Mouse (Mus musculus) MEL (cell line): Measurements from ENCODE around the gene Taldo1. TPM values are rescaled to one million over a fixed set of nuclear protein-coding genes. Genes with fewer than 3 reads are reported as not detected.
A peak's percentile ranks its signal among the peaks of the same experiment; 100 is the strongest.

Experiments
- DNase-seq: peaks from one replicate; pipeline ENCODE4 v3.0.0; 2011; ENCODE audit warnings: low read depth, low spot score
- H3K27ac ChIP-seq: 2 replicates; pipeline ENCODE4 v1.5.1; 2012; ENCODE audit warnings: low read depth, mild to moderate bottlenecking, control low read depth, low read length, moderate library complexity; ENCODE audit not compliant: control insufficient read depth
- H3K27me3 ChIP-seq, 2 experiments: fragments of 150-350 bp in 1 of 2; sonication (generic) in 1 of 2; 2 replicates each; pipeline ENCODE4 v1.6.1; 2012; ENCODE audit warnings: low read length in 2 of 2, mild to moderate bottlenecking in 2 of 2, improper control_type of control experiment in 1 of 2, moderate library complexity in 1 of 2; ENCODE audit not compliant: insufficient read depth in 2 of 2, control insufficient read depth in 1 of 2
- H3K36me3 ChIP-seq, 2 experiments: 2 replicates each; pipeline ENCODE4 v1.6.1; 2012 to 2014; ENCODE audit warnings: low read length in 2 of 2, improper control_type of control experiment in 1 of 2, inconsistent platforms in 1 of 2, mild to moderate bottlenecking in 1 of 2; ENCODE audit not compliant: insufficient read depth in 2 of 2, control insufficient read depth in 1 of 2
- H3K4me1 ChIP-seq, 2 experiments: fragments of 150-350 bp in 1 of 2; sonication (generic) in 1 of 2; 2 replicates each; pipeline ENCODE4 v1.6.1; 2012; ENCODE audit warnings: low read length in 2 of 2, improper control_type of control experiment in 1 of 2, mild to moderate bottlenecking in 1 of 2; ENCODE audit not compliant: insufficient read depth in 2 of 2, control insufficient read depth in 1 of 2
- H3K4me3 ChIP-seq, 2 experiments: fragments of 150-350 bp in 1 of 2; sonication (generic) in 1 of 2; 2 replicates each; pipeline ENCODE4 v1.5.1; 2012; ENCODE audit warnings: low read depth in 2 of 2, low read length in 2 of 2, mild to moderate bottlenecking in 2 of 2, moderate library complexity in 2 of 2, control low read depth in 1 of 2, improper control_type of control experiment in 1 of 2; ENCODE audit not compliant: control insufficient read depth in 1 of 2, insufficient read depth in 1 of 2
- H3K79me2 ChIP-seq: 2 replicates; pipeline ENCODE4 v1.6.1; 2012; ENCODE audit warnings: mild to moderate bottlenecking, low read length, moderate library complexity; ENCODE audit not compliant: control insufficient read depth, poor library complexity, insufficient read depth
- H3K9ac ChIP-seq: 2 replicates; pipeline ENCODE4 v1.6.1; 2012; ENCODE audit warnings: low read depth, mild to moderate bottlenecking, control low read depth, low read length, moderate library complexity; ENCODE audit not compliant: control insufficient read depth, poor library complexity, severe bottlenecking
- H3K9me3 ChIP-seq: fragments of 150-350 bp; sonication (generic); replicated peaks from 2 replicates; pipeline ENCODE4 v1.6.1; 2012; ENCODE audit warnings: mild to moderate bottlenecking, low read length, improper control_type of control experiment, moderate library complexity; ENCODE audit not compliant: insufficient read depth
- CHD1 ChIP-seq: IDR thresholded peaks from 2 replicates; pipeline ENCODE4 v1.6.1; 2012; ENCODE audit warnings: low read depth, mild to moderate bottlenecking, inconsistent platforms, low read length, improper control_type of control experiment
- ELF1 ChIP-seq: IDR thresholded peaks from 2 replicates; pipeline ENCODE4 v1.6.1; 2014; ENCODE audit warnings: low read depth, mild to moderate bottlenecking, inconsistent platforms, low read length, improper control_type of control experiment, moderate library complexity
- EP300 ChIP-seq, 2 experiments: IDR thresholded peaks; 2 replicates each; pipeline ENCODE4 v1.6.1; 2011; ENCODE audit warnings: improper control_type of control experiment in 2 of 2, low read length in 2 of 2, low read depth in 1 of 2, mild to moderate bottlenecking in 1 of 2
- ETS1 ChIP-seq: IDR thresholded peaks from 2 replicates; pipeline ENCODE4 v1.6.1; 2012; ENCODE audit warnings: low read depth, mild to moderate bottlenecking, inconsistent platforms, low read length, improper control_type of control experiment, moderate library complexity
- GABPA ChIP-seq: IDR thresholded peaks from 2 replicates; pipeline ENCODE4 v1.6.1; 2012; ENCODE audit warnings: low read depth, mild to moderate bottlenecking, inconsistent platforms, low read length, improper control_type of control experiment, moderate library complexity
- GATA1 ChIP-seq: IDR thresholded peaks from 2 replicates; pipeline ENCODE4 v1.6.1; 2011; ENCODE audit warnings: low read depth, low read length, improper control_type of control experiment
- JUND ChIP-seq: IDR thresholded peaks from 2 replicates; pipeline ENCODE4 v1.6.1; 2011; ENCODE audit warnings: low read depth, mild to moderate bottlenecking, improper control_type of control experiment, low read length
- KAT2A ChIP-seq: conservative IDR thresholded peaks from 2 replicates; pipeline ENCODE4 v1.6.1; 2012; ENCODE audit warnings: low read depth, low read length, improper control_type of control experiment, inconsistent platforms
- MAFK ChIP-seq: IDR thresholded peaks from 2 replicates; pipeline ENCODE4 v1.6.1; 2011; ENCODE audit warnings: low read depth, mild to moderate bottlenecking, low read length, improper control_type of control experiment, borderline replicate concordance
- MAX ChIP-seq: IDR thresholded peaks from 2 replicates; pipeline ENCODE4 v1.6.1; 2011; ENCODE audit warnings: low read length, improper control_type of control experiment
- MAZ ChIP-seq: IDR thresholded peaks from 2 replicates; pipeline ENCODE4 v1.6.1; 2012; ENCODE audit warnings: low read depth, mild to moderate bottlenecking, inconsistent platforms, low read length, improper control_type of control experiment
- MEF2A ChIP-seq: IDR thresholded peaks from 2 replicates; pipeline ENCODE4 v1.6.1; 2014; ENCODE audit warnings: low read depth, mild to moderate bottlenecking, inconsistent platforms, low read length, improper control_type of control experiment; ENCODE audit not compliant: poor library complexity, insufficient replicate concordance, severe bottlenecking; ENCODE audit errors: extremely low read depth
- MXI1 ChIP-seq: IDR thresholded peaks from 2 replicates; pipeline ENCODE4 v1.6.1; 2011; ENCODE audit warnings: mild to moderate bottlenecking, low read depth, low read length, improper control_type of control experiment
- MYC ChIP-seq: IDR thresholded peaks from 2 replicates; pipeline ENCODE4 v1.6.1; 2011; ENCODE audit warnings: low read depth, mild to moderate bottlenecking, low read length, improper control_type of control experiment, moderate library complexity
- NRF1 ChIP-seq: IDR thresholded peaks from 2 replicates; pipeline ENCODE4 v1.6.1; 2014; ENCODE audit warnings: low read depth, mild to moderate bottlenecking, inconsistent platforms, low read length, improper control_type of control experiment, moderate library complexity; ENCODE audit not compliant: poor library complexity, insufficient read depth, severe bottlenecking
- POLR2AphosphoS2 ChIP-seq: IDR thresholded peaks from 2 replicates; pipeline ENCODE4 v1.6.1; 2011; ENCODE audit warnings: low read length, improper control_type of control experiment
- POLR2AphosphoS5 ChIP-seq: IDR thresholded peaks from 2 replicates; pipeline ENCODE4 v1.6.1; 2012; ENCODE audit warnings: low read depth, borderline replicate concordance, mild to moderate bottlenecking, inconsistent platforms, low read length, moderate library complexity, mixed read lengths
- RCOR1 ChIP-seq: IDR thresholded peaks from 2 replicates; pipeline ENCODE4 v1.6.1; 2012; ENCODE audit warnings: low read depth, mild to moderate bottlenecking, inconsistent platforms, low read length, improper control_type of control experiment
- TAL1 ChIP-seq: IDR thresholded peaks from 2 replicates; pipeline ENCODE4 v1.6.1; 2012; ENCODE audit warnings: mild to moderate bottlenecking, inconsistent platforms, low read length, moderate library complexity, mixed read lengths
- UBTF ChIP-seq: IDR thresholded peaks from 2 replicates; pipeline ENCODE4 v1.6.1; 2012; ENCODE audit warnings: low read depth, mild to moderate bottlenecking, inconsistent platforms, low read length, improper control_type of control experiment, moderate library complexity, borderline replicate concordance; ENCODE audit not compliant: insufficient read depth
- ZC3H11A ChIP-seq: IDR thresholded peaks from 2 replicates; pipeline ENCODE4 v1.6.1; 2012; ENCODE audit warnings: low read depth, mild to moderate bottlenecking, inconsistent platforms, low read length, improper control_type of control experiment
- ZKSCAN1 ChIP-seq: IDR thresholded peaks from 2 replicates; pipeline ENCODE4 v1.6.1; 2012; ENCODE audit warnings: low read depth, mild to moderate bottlenecking, inconsistent platforms, low read length, improper control_type of control experiment, moderate library complexity
- ZMIZ1 ChIP-seq: IDR thresholded peaks from 2 replicates; pipeline ENCODE4 v1.6.1; 2012; ENCODE audit warnings: low read depth, mild to moderate bottlenecking, inconsistent platforms, low read length, improper control_type of control experiment, moderate library complexity
- ZNF384 ChIP-seq: IDR thresholded peaks from 2 replicates; pipeline ENCODE4 v1.6.1; 2012; ENCODE audit warnings: low read depth, mild to moderate bottlenecking, inconsistent platforms, low read length, improper control_type of control experiment
- polyA plus RNA-seq, 2 experiments: library from polyadenylated mRNA; stranded (reverse) in 1 of 2; unstranded in 1 of 2; fragments of >175 nt in 1 of 2; fragments of >200 nt in 1 of 2; gene quantifications; 2 replicates each; pipeline versions ENCODE4 v1.2.1 to v1.2.4; 2012; ENCODE audit warnings: low replicate concordance in 2 of 2, low read depth in 1 of 2; ENCODE audit not compliant: insufficient read length in 2 of 2, insufficient read depth in 1 of 2, missing spikeins in 1 of 2
- total RNA-seq: library from RNA; depleted of rRNA; stranded (reverse); fragments of 300-350 nt; gene quantifications from 2 replicates; pipeline ENCODE4 v1.2.3, GENCODE M21; 2012

The Taldo1 gene
- total and polyA plus RNA-seq, 3 experiments: 298 to 415 TPM; not detected in 1

- TF ChIP-seq JUND (no peak), TAL1 (no peak), MAFK (no peak), ETS1 (no peak; the same call in 1 of the 2 replicates), GABPA (no peak), MXI1 (peak; percentile 96), ZMIZ1 (peak; percentile 65; the same call in 1 of the 2 replicates), KAT2A (no peak), ZC3H11A (peak; percentile 33; the same call in 1 of the 2 replicates), CHD1 (no peak), GATA1 (no peak), POLR2AphosphoS2 (peak; percentile 88)
Observed at GRCm38 (mm10) chr7:141437178-141438120, 45.5 kb downstream of the Taldo1 start, which contains the start of gene Slc25a22 (continued).

GRCm38 (mm10) chr7:141438201-141438968, 46.4 kb downstream of the Taldo1 start:
- no peaks in the 10 kb centered on the region for H3K9me3 ChIP-seq
- TF ChIP-seq GATA1 (no peak), UBTF (no peak)
- no peak overlapping the region for H3K27ac ChIP-seq
- H3K4me1 ChIP-seq: peaks cover 4 to 22% of the 10 kb centered on the region in 2 experiments; a peak in 3 of 4 replicates
- peaks cover 44% of the 10 kb centered on the region for H3K79me2 ChIP-seq
- peaks cover 0 to 20% of the 10 kb centered on the region in 2 experiments; a peak in 3 of 4 replicates for H3K36me3 ChIP-seq
- no peak overlapping the region for H3K9ac ChIP-seq
- no peaks in the 10 kb centered on the region for H3K27me3 ChIP-seq
- no peak overlapping the region for H3K4me3 ChIP-seq
- no peak for DNase-seq

DNA sequence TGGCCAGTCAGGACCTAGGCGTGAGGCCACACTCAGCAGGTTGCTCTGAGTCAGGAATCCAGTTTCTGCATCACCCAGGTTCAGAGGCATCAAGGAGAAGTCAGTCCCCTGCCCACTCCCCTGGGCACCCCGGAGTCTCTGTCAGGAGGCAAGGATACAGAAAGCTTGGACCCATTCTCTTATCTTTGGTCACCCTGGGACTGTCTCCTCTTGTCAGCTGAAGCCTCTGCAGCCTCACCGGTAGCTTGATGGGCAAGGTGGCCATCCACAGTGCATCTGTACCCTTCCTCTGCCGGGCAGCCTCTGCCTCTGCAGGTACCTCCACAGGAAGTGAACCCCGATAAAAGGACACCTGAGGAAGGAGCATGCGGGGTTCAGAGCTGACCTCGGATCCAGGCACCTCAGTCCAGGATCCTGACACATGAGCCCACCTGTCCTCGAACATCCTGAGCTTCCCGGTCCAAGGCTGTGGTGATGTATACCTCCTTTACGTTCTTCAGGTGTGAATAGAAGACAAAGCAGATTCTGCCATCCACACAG, 47.2 kb downstream of the Taldo1 start:
- no peaks in the 10 kb centered on the region for H3K9me3 ChIP-seq
- H3K4me1 ChIP-seq: peaks cover 4 to 24% of the 10 kb centered on the region in 2 experiments; a peak in 3 of 4 replicates
- TF ChIP-seq ZNF384 (no peak), ETS1 (no peak), EP300 (IDR thresholded peaks at IDR 0.05; ENCODE audit: low read depth in 1 of 2, low read length in 2 of 2) (no peak), RCOR1 (no peak), GABPA (no peak), MYC (no peak), MAZ (no peak), NRF1 (no peak), ELF1 (no peak), CHD1 (no peak), MEF2A (no peak), POLR2AphosphoS5 (no peak), KAT2A (no peak), MAX (no peak), ZKSCAN1 (no peak)
- DNase-seq: no peak
- H3K4me3 ChIP-seq: no peak overlapping the region
- peaks cover 48% of the 10 kb centered on the region for H3K79me2 ChIP-seq
- H3K27me3 ChIP-seq: no peaks in the 10 kb centered on the region
- peaks cover 0 to 22% of the 10 kb centered on the region in 2 experiments; a peak in 3 of 4 replicates for H3K36me3 ChIP-seq
- H3K27ac ChIP-seq: no peak overlapping the region
- no peak overlapping the region for H3K9ac ChIP-seq
